Mouse (Mus musculus) CH12.LX (cell line): Measurements from ENCODE around the gene Svep1. TPM values are rescaled to one million over a fixed set of nuclear protein-coding genes. Genes with fewer than 3 reads are reported as not detected.

Source experiments
- DNase-seq: peaks from one replicate; pipeline ENCODE4 v3.0.0-alpha.2; 2013; ENCODE audit errors: extremely low read depth
- H3K27ac ChIP-seq: 2 replicates; pipeline ENCODE4 v1.5.1; 2012; ENCODE audit warnings: low read depth, mild to moderate bottlenecking, control low read depth, moderate library complexity; ENCODE audit not compliant: insufficient read depth
- H3K27me3 ChIP-seq: replicated peaks from 2 replicates; pipeline ENCODE3; 2012; ENCODE audit warnings: inconsistent platforms
- H3K36me3 ChIP-seq, 2 experiments: replicated peaks in 1 of 2; 2 replicates each; pipeline versions ENCODE3 to v1.6.1; 2012; ENCODE audit warnings: inconsistent platforms in 1 of 2, low read length in 1 of 2, mild to moderate bottlenecking in 1 of 2, mixed read lengths in 1 of 2, moderate library complexity in 1 of 2; ENCODE audit not compliant: control insufficient read depth in 1 of 2, insufficient read depth in 1 of 2
- H3K4me1 ChIP-seq, 2 experiments: 2 replicates each; pipeline ENCODE4 v1.6.1; 2012; ENCODE audit warnings: inconsistent platforms in 1 of 2, moderate library complexity in 1 of 2; ENCODE audit not compliant: insufficient read depth in 2 of 2, control insufficient read depth in 1 of 2
- H3K4me2 ChIP-seq: 2 replicates; pipeline ENCODE4 v1.6.1; 2012; ENCODE audit warnings: low read depth, mild to moderate bottlenecking, control low read depth; ENCODE audit not compliant: poor library complexity, insufficient read depth, severe bottlenecking
- H3K4me3 ChIP-seq, 3 experiments: fragments of 150-350 bp in 1 of 3; sonication (generic) in 1 of 3; replicated peaks in 1 of 3; 2 replicates each; pipeline versions ENCODE3 to v1.5.1; 2011 to 2012; ENCODE audit warnings: low read depth in 2 of 3, low read length in 2 of 3, mild to moderate bottlenecking in 2 of 3, moderate library complexity in 2 of 3, control low read depth in 1 of 3, improper control_type of control experiment in 1 of 3, inconsistent platforms in 1 of 3, mixed read lengths in 1 of 3; ENCODE audit not compliant: poor library complexity in 1 of 3
- H3K79me2 ChIP-seq: replicated peaks from 2 replicates; pipeline ENCODE4 v1.6.1; 2012; ENCODE audit warnings: mild to moderate bottlenecking, moderate library complexity; ENCODE audit not compliant: control insufficient read depth, poor library complexity, insufficient read depth, severe bottlenecking; ENCODE audit errors: extremely low read depth
- H3K9ac ChIP-seq: 2 replicates; pipeline ENCODE4 v1.6.1; 2012; ENCODE audit warnings: low read depth, mild to moderate bottlenecking, control low read depth, moderate library complexity; ENCODE audit not compliant: insufficient read depth
- H3K9me3 ChIP-seq: replicated peaks from 2 replicates; pipeline ENCODE3; 2012; ENCODE audit warnings: low read length, inconsistent platforms, mixed read lengths
- BHLHE40 ChIP-seq: IDR thresholded peaks from 2 replicates; pipeline ENCODE4 v1.6.1; 2011; ENCODE audit warnings: mild to moderate bottlenecking, low read depth, low read length, improper control_type of control experiment
- CHD1 ChIP-seq: IDR thresholded peaks from 2 replicates; pipeline ENCODE4 v1.6.1; 2012; ENCODE audit warnings: low read depth, low read length, improper control_type of control experiment, inconsistent platforms
- CHD2 ChIP-seq: IDR thresholded peaks from 2 replicates; pipeline ENCODE4 v1.6.1; 2011; ENCODE audit warnings: low read length, improper control_type of control experiment
- E2F4 ChIP-seq: IDR thresholded peaks from 2 replicates; pipeline ENCODE4 v1.6.1; 2011; ENCODE audit warnings: low read depth, low read length, improper control_type of control experiment; ENCODE audit not compliant: insufficient replicate concordance
- ELF1 ChIP-seq: IDR thresholded peaks from 2 replicates; pipeline ENCODE4 v1.6.1; 2014; ENCODE audit warnings: low read depth, mild to moderate bottlenecking, inconsistent platforms, low read length, improper control_type of control experiment
- EP300 ChIP-seq: IDR thresholded peaks from 2 replicates; pipeline ENCODE4 v1.6.1; 2011; ENCODE audit warnings: low read length, improper control_type of control experiment
- ETS1 ChIP-seq: conservative IDR thresholded peaks from 2 replicates; pipeline ENCODE4 v1.6.1; 2012; ENCODE audit warnings: low read depth, mild to moderate bottlenecking, inconsistent platforms, low read length, improper control_type of control experiment, moderate library complexity
- GABPA ChIP-seq: IDR thresholded peaks from 2 replicates; pipeline ENCODE4 v1.6.1; 2012; ENCODE audit warnings: low read depth, low read length, improper control_type of control experiment, inconsistent platforms; ENCODE audit not compliant: insufficient replicate concordance
- JUND ChIP-seq: conservative IDR thresholded peaks from 2 replicates; pipeline ENCODE4 v1.6.1; 2011; ENCODE audit warnings: low read depth, low read length, improper control_type of control experiment
- KAT2A ChIP-seq: IDR thresholded peaks from 2 replicates; pipeline ENCODE4 v1.6.1; 2012; ENCODE audit warnings: low read length, improper control_type of control experiment, inconsistent platforms; ENCODE audit not compliant: insufficient replicate concordance
- MXI1 ChIP-seq: IDR thresholded peaks from 2 replicates; pipeline ENCODE4 v1.6.1; 2011; ENCODE audit warnings: mild to moderate bottlenecking, low read depth, low read length, improper control_type of control experiment
- NELFE ChIP-seq: IDR thresholded peaks from 2 replicates; pipeline ENCODE4 v1.6.1; 2011; ENCODE audit warnings: low read depth, low read length, improper control_type of control experiment
- PAX5 ChIP-seq: IDR thresholded peaks from 2 replicates; pipeline ENCODE4 v1.6.1; 2012; ENCODE audit warnings: low read length, inconsistent platforms, mixed read lengths
- POLR2A ChIP-seq: IDR thresholded peaks from 2 replicates; pipeline ENCODE4 v1.6.1; 2011; ENCODE audit warnings: low read depth, mild to moderate bottlenecking, improper control_type of control experiment, low read length
- SMC3 ChIP-seq: IDR thresholded peaks from 2 replicates; pipeline ENCODE4 v1.6.1; 2011; ENCODE audit warnings: low read depth, low read length, improper control_type of control experiment
- USF2 ChIP-seq: conservative IDR thresholded peaks from 2 replicates; pipeline ENCODE4 v1.6.1; 2011; ENCODE audit warnings: low read depth, low read length, improper control_type of control experiment
- ZC3H11A ChIP-seq: IDR thresholded peaks from 2 replicates; pipeline ENCODE4 v1.6.1; 2012; ENCODE audit warnings: low read depth, mild to moderate bottlenecking, inconsistent platforms, low read length, improper control_type of control experiment
- ZKSCAN1 ChIP-seq: IDR thresholded peaks from 2 replicates; pipeline ENCODE4 v1.6.1; 2012; ENCODE audit warnings: low read depth, inconsistent platforms, low read length, improper control_type of control experiment, borderline replicate concordance
- ZMIZ1 ChIP-seq: IDR thresholded peaks from 2 replicates; pipeline ENCODE4 v1.6.1; 2012; ENCODE audit warnings: low read depth, mild to moderate bottlenecking, inconsistent platforms, low read length, improper control_type of control experiment
- dilution Hi-C: fragments of 300-500 bp; cut with MboI; formaldehyde crosslinking; loops from 2 replicates; pipeline ENCODE4 v1.14.3; 2020; ENCODE audit warnings: low sequenced_read_pairs; ENCODE audit not compliant: extremely low pct_unique_long_range_greater_than_20kb, extremely low pct_ligation_motif_present
- in situ Hi-C: fragments of 300-500 bp; cut with MboI; formaldehyde crosslinking; loops from 3 replicates; pipeline ENCODE4 v1.14.3; 2019; ENCODE audit warnings: low sequenced_read_pairs, low pct_ligation_motif_present, low pct_unique_long_range_greater_than_20kb, mixed read lengths
- polyA plus RNA-seq: library from polyadenylated mRNA; unstranded; fragments of >175 nt; gene quantifications from 2 replicates; pipeline ENCODE4 v1.2.1, GENCODE M21; 2012; ENCODE audit warnings: low read depth; ENCODE audit not compliant: insufficient read length
- total RNA-seq, 2 experiments: library from RNA; depleted of rRNA; stranded (reverse); fragments of 300-350 nt in 1 of 2; fragments of >200 nt in 1 of 2; gene quantifications; 2 replicates each; pipeline ENCODE4 v1.2.3; 2012 to 2014

The Svep1 gene
- total and polyA plus RNA-seq, 3 experiments: not detected

GRCm38 (mm10) chr4:58195936-58196335 lies 10.7 kb downstream of the Svep1 start:
- dilution Hi-C loops (no loop called here), in situ Hi-C loops (no loop called here)
- Histone ChIP-seq H3K27me3 (no peaks in the 10 kb centered on the region), H3K9me3 (peaks cover 6% of the 10 kb centered on the region), H3K36me3 (no peaks in the 10 kb centered on the region), H3K4me2 (no peak overlapping the region), H3K4me1 (no peaks in the 10 kb centered on the region; a peak in 1 of 4 replicates), H3K79me2 (no peaks in the 10 kb centered on the region), H3K9ac (no peak overlapping the region), H3K27ac (no peak overlapping the region), H3K4me3 (no peak overlapping the region)
- no peak for TF ChIP-seq MXI1
- TF ChIP-seq CHD2: no peak
- no peak for TF ChIP-seq ZMIZ1
- TF ChIP-seq BHLHE40: no peak
- TF ChIP-seq GABPA: no peak
- no peak for TF ChIP-seq NELFE
- no peak for TF ChIP-seq KAT2A
- TF ChIP-seq SMC3: no peak
- no peak for TF ChIP-seq ZC3H11A
- TF ChIP-seq PAX5: no peak
- DNase-seq: no peak

- Histone ChIP-seq H3K9ac (no peak overlapping the region), H3K36me3 (no peaks in the 10 kb centered on the region), H3K9me3 (no peaks in the 10 kb centered on the region), H3K27me3 (no peaks in the 10 kb centered on the region), H3K79me2 (no peaks in the 10 kb centered on the region), H3K27ac (no peak overlapping the region), H3K4me3 (no peak overlapping the region), H3K4me2 (no peak overlapping the region), H3K4me1 (no peaks in the 10 kb centered on the region; a peak in 1 of 4 replicates)
- in situ Hi-C loops (no loop called here), dilution Hi-C loops (no loop called here)
- DNase-seq: no peak
- TF ChIP-seq PAX5 (no peak), ZC3H11A (no peak), USF2 (no peak), ELF1 (no peak), CHD1 (no peak), E2F4 (no peak)
These were observed 17.4 kb downstream of the Svep1 start for GRCm38 (mm10) chr4:58189281-58189680.

- TF ChIP-seq ZKSCAN1 (no peak), ELF1 (no peak), SMC3 (no peak), MXI1 (no peak), ETS1 (no peak), POLR2A (no peak), USF2 (no peak), GABPA (no peak), JUND (no peak), NELFE (no peak), EP300 (no peak)
- H3K4me2 ChIP-seq: no peak overlapping the region
- no peak for DNase-seq
- H3K4me3 ChIP-seq: no peak overlapping the region
- H3K36me3 ChIP-seq: no peaks in the 10 kb centered on the region
- H3K4me1 ChIP-seq: no peaks in the 10 kb centered on the region
- H3K79me2 ChIP-seq: no peaks in the 10 kb centered on the region
- H3K9ac ChIP-seq: no peak overlapping the region
- dilution Hi-C loops (no loop called here), in situ Hi-C loops (no loop called here)
- no peak overlapping the region for H3K27ac ChIP-seq
- no peaks in the 10 kb centered on the region for H3K9me3 ChIP-seq
- H3K27me3 ChIP-seq: no peaks in the 10 kb centered on the region
These were observed 21.3 kb downstream of the Svep1 start for GRCm38 (mm10) chr4:58185401-58185800.
